Mouse (Mus musculus) embryo, embryonic 11 days (tissue): ENCODE measurements at regions not wholly inside any gene's neighbourhood (a gene's known extent, or its start where the extent isn't known, plus 50 kb on each side); places are given as distances from the start of the nearest gene placed in this dataset.

Source experiments
- DNase-seq: peaks from one replicate; pipeline ENCODE4 v3.0.0-alpha.2; 2015

DNA sequence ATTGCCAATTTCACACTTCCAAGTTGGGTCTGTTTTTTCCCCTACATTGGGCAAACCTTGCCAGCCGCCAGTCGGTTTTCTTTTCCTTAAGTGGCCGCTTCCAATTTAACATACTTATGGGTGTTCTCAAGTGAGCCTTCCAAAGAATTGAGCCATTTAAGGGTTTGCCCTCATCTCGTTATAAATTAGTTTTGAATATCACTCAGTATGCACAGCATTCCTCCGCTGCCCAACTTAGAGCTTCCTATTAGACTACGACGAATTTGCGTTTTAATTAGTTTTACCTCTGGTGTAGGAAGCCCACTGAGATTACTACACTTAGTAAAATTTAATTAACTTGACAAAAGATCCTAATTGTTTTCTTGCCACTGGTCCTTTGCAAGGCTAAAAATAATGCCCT lies 209.9 kb downstream of the Cdh11 start:
- no peak for DNase-seq

DNA sequence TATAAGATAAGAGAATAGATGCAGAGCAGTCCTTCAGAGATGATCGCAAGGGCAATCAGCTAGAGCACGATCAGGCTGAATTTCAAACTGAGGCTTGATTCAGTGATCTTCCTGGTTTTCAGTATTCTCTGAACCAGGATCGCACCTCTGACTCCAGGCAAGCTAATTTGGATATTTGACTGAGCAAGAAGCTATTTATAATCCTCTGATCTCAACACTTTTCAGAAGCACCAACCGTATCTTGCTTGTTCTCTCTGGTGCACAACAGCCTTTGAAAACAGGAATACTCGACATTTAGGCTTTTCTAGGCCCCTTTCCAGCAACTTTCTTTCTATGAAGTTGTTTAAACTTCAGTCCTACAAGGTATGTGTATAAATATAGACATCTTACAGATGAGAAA lies 217.7 kb downstream of the Cdh11 start:
- DNase-seq = no peak

DNA sequence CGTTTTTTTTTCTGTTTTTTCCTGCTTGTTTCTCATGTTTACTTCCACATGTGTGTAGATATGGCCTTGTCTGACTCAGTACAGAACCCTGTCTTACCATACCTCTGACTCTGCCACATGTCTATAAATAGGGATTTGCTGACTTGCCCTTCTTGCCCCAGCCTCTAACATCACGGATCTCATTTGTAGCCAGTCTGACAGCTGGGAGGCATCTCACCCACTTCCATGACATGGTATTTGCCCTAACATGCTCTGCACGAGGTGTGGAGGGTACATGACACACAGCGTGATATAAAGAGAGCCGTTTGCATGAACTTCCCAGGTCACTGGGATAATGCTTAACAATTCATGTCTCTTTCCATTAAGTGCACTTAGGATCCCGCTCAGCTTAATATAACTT lies 231.2 kb downstream of the Cdh11 start:
- DNase-seq = peak; percentile 8

DNA sequence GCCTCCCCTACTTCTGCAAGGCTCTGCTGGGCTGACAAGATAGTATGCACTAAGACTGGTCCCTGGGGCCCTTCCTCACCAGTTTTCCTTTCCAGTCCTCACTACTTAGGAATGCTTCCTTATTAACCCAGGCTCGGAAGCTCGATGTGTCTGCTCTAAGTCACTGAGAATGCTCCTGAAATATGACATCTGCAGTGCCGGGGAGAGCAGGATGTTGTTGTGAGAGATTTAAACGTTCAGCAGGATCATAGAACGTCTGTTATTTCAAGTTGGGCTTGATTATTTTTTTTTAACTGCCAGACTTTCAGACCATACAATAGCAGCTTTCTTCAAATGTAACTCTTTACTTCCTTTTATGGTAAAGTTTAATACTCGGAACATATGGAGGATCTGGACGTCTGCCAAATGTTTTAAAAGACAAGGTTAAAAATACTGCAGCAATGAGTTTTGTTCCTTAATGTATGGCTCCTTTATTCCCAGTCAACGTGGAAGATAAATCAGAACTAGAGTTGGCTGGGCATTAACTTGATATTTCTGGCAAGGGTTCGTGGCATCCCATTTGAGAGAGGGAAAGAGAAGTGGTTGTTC lies 232.0 kb downstream of the Cdh11 start:
- peak; percentile 77 for DNase-seq

DNA sequence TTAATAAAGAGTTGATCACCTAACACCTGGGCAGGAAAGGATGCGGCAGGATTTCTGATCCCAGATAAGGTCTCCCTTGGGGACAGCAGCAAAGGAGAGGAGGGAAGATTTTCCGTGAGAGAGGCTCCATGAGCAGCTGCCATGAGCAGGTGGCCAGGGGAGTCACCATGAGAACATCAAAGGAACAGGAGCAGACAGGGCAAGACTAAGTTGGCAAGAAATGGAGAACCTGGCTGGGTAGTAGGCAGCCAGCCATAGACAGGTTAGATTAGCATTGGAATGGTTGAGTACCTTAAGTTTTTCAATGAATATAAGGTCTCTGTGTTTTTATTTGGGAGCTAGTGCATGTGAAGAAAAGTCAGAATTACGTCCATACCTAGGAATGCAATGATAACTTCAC lies 246.6 kb downstream of the Cdh11 start:
- no peak for DNase-seq

DNA sequence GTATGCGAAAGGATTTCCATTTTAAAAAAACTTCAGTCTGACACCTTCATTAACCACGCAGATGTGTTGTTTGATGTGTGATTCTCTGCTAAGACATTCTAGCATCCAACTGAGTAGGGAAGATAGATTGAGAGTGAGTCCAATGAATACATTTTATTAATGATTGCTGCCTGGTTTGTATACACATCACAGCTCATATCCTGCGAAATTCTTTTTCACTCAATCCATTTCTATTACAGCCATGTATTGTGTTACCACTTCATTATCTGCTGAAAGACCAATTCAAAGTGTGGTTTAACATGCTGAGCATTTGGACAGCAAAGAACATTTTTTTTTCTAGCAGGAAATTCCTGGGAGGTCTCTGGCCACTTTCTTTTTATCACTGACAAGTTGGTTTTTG lies 247.4 kb downstream of the Cdh11 start:
- no peak for DNase-seq

DNA sequence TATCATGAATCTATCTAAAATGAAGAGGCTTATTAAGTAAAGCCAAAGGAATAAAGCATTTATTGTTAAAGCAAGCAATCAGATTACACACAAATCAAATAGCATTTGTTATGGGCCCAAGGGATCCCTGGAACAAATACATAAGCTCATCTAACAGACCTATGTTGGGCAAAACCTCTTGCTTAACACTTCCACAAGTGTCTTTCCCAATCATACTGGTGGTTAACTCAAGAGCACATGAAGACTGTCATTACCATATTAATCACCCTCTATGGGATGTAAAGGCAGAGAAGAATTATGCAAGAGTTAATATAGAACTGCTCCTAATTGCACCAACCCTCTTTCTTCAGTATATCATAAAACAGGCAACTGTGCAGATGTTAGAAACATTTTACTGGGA lies 267.0 kb downstream of the Cdh11 start:
- no peak for DNase-seq

DNA sequence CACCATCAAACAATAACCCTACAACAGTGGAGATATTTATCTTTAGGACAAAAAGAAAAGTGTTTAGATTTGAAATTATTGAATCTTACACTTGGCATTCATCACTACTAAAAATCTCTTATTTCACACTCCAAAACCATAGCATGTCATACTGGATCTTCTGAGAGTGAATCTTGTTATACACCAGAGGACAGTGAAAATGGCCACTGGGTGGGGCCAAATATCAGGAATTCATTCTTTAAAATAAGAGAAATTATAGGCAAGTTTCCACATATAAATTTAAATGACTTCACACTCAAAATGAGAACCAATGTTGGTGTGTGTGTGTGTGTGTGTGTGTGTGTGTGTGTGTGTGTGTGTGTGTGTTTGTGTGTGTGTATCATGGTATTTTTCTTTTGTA lies 269.7 kb downstream of the Cdh11 start:
- DNase-seq = peak; percentile 28

DNA sequence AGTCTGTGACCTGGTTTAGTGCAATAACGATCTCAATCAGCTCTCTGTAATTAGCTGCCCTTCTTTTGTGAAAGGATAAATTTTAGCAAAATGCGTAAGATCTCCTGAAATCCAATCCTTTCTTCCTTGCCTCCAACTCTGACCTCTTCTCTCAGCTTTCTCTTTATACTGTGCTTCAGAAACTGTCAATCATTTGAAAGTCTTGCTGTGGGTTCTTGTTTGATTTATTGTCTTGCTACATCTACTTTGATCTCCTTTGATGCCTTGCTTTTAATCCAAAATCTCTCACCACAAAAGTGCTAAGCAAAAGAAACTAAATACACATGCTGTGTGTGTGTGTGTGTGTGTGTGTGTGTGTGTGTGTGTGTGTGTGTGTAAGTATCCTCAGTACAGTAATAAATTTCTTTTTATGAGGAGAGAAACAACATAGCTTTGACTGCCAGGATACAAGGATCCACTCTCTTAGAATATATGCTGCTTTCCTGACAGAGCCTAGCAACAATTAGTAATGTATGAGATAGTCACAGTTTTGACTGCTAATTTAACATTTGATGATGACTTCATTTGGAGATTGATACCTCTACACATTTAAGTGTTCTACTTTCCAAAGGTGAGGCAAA lies 270.5 kb downstream of the Cdh11 start:
- no peak for DNase-seq

DNA sequence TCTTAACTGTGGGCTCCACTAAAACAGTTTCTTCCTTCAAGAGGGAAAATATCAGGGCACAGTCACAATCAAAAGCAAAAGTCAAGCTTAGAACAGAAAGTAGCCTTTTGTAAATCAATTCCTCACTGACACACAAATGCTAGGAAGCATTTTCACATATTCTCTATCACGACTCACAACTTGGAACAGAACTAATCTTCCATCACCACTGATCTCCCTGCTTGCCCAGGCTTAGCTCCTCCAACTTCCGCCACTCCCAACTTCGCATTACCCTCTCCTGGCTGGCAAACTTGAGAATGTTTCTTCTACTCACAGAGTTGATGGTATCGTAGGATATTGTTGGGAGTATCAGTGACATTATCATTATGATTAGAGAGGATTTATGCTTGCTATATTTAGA lies 284.7 kb downstream of the Cdh11 start:
- DNase-seq = no peak

DNA sequence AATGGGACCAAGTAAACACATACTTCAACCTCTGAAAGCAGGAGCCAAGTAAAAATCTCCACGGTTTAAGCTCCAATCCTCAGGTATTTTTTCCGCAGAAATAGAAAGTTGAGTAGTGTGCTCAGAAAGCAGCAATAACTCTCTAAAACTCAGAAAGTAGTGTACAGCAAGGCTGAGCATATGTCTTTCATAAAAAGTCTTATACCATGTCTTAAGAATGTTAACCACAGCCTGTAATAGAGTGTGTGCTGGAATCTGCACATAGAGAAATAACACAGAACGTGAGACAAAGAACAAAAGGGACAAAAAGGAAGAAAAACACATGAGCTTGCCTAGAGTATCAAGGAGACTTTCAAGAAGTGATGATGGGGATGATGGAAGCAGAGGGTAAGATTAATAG lies 285.2 kb downstream of the Cdh11 start:
- DNase-seq = no peak

DNA sequence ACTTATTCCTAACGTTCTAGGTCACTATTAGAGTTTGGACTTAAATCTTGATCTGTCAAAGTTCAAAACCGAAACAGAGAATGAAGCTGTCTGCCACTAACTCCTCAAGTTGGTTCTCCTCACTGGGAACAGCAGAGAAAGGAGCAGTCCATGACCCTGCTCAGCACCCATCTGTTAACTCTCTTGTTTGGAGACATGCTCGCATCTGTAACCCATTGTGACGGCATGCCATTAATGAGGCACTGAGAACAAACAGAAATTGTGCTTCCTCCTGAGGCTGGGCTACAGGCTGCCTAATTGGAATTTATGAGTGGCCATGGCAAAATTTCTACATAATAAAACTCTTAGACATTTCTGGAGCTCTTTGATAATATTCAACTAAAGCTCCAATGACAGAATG lies 286.4 kb downstream of the Cdh11 start:
- peak; percentile 45 for DNase-seq

DNA sequence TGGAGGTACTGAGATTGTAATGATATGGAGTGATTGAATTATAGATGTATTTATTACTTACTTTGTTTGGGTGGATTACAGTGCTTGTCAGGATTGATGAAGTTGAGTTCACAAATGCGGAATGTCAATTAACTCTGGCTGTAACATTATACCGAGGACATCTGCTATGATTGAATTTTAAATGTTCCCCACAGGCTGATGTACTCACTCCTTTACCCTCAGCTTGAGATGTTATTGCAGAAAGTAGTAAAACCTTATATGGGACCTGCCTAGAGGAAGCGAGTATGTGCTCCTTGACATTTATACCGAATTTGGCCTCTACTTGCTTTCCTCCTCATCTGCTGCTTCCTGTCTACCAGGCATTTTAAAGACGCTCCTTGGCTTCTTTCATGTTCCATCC lies 288.3 kb downstream of the Cdh11 start:
- no peak for DNase-seq

DNA sequence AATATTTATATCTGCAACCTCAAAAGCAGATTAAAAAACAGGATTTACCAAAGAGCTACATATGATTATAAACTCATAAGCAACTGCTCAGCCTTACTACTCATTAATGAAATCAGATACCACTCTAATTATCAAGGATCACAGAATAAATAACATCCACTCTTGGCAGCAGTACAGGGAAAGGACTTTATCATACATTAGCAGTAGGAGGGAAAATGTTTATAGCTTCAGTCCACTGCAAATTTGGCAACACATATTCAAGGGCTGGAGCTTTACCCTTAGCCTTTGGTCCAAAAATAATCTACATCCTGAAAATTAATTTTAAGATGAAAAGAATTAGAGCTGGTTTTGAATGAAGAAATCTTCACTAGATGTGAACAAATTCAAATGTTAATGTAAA lies 288.7 kb downstream of the Cdh11 start:
- no peak for DNase-seq

DNA sequence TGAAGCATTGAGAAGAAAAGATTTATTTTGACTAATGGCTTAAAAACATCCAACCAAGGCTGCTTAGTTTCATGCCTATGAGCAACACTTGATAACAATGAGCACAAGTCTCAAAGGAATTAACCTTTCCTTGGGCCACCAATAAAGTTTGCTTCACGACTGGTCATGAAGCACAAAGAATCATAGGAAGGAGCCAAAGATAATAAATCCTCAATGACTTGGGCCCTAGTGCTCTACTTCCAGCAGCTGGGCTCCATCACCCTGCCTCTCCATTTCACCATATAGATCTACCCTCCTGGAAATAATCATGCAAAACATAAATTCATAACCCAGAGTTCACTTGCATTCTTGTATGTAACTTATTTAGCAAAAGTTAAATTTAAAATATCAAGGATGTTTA lies 289.4 kb downstream of the Cdh11 start:
- no peak for DNase-seq

DNA sequence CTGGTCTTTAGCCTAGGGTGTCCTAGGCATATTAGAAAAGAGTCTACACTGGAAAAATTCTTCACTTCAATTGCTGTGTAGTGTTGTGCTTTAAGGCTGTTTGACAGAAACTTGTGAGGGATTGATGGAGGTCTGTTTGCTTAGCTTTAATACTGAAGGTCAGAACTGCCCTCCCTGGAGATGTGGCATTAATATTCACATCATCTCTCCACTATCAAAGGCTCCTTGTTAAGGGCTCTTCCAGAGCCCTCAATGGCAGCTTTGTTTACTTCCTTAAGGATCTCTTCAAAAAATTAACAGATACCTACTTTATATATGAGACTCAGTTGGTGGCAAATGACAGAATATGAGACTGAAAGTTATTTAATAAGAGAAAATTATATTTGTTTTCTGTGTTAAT lies 294.4 kb downstream of the Cdh11 start:
- DNase-seq = no peak

DNA sequence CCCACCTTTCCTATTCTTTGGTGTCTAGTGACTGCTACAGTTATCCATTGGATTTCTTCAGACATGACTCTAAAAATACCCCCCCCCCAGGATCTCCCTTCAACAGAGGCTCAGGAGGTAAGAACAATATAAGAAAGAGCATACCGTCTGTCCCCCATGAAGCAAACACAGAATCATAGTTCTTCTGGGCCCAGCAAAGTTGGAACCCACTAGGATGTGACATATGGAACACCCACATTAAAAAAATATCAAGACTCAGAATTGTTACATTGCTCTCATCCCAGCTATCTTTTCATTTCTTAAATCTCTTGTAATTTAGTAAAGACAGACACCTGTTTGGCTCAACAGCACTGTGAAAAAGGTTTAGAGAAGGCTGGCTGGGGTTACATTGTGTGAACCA lies 297.2 kb downstream of the Cdh11 start:
- no peak for DNase-seq

DNA sequence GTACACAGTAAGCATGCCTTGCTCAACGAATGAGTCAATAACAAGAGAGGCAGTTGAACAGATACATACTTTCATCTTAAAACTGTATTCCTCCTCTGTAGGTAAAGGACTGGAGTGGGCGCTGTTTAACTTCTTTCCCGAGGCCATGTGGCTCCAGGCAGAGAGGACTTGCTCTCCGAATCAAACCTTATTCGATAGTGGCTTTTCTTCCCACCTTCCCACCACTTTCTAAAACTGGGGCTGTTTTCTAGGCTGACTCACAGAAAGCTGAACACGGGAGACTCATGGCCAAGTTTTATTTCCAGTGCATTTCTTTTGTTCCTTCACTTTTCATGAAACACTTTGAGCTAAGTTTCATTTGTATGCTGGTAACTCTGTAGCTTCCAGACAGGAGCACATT lies 297.6 kb downstream of the Cdh11 start:
- DNase-seq = no peak

DNA sequence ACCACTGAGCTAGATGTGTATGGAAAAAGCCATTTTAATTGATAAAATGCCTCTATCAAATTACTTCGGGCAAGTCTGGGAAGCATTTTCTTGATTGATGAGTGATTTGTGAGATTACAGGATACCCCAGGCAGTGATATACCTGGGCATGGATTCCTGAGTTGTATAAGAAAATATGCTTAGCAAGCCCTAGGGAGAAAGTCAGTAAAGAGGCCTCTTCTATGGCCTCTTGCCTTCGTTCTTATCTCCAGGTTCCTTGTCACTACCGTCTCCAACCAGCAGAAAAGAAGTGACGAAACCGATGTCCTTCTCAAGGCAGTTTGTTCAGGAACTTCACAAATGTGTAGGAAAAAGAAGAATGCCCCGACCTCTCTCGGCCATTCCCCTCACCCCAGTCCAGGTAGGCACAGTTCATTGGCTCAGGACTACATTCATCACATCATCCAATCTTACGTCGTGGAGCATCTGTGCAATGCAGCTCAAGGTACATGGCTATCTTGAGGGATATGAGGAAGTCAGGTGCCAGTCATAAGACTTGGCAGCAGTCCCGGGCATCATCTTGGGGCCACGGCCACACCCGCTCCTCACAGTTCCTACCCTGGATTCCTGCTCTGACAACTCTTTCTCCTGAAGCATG lies 310.2 kb downstream of the Cdh11 start:
- no peak for DNase-seq

DNA sequence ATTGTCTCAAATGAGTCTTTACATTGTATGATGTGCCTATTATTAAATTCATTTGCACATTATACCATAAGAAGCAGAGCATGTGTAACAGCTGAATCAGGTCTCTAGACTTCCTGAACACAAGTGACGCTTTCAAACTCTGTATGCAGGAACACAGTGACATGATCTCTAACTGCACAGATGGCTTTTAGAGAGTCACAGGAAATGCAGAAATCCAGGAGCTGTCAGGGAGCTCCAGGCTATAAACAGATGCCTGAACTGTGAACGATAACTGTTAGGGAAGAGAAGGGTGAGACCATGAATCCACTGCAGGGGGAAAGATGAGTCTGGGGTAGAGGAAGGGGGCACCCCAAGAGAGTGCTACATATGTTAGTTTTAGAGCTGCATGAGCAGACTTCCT lies 311.2 kb downstream of the Cdh11 start:
- DNase-seq = no peak

DNA sequence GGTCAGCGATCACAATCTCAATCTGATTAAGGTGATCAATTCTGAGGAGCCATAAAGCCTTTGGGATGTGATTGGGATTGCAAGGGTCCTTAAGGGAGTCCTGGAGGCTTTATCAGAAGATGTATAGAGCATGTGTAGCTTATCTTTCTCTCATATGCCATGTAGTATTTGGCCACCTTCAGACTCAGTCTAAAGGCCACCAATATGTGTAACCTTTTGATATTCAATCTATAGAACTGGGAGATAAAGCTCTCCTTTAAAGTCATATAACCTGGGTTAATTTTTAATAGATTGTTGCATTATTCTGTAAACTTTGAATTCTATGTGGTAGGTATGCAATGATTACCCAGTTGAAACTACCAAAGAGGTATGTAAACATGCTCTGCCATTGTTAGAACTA lies 314.1 kb downstream of the Cdh11 start:
- no peak for DNase-seq

DNA sequence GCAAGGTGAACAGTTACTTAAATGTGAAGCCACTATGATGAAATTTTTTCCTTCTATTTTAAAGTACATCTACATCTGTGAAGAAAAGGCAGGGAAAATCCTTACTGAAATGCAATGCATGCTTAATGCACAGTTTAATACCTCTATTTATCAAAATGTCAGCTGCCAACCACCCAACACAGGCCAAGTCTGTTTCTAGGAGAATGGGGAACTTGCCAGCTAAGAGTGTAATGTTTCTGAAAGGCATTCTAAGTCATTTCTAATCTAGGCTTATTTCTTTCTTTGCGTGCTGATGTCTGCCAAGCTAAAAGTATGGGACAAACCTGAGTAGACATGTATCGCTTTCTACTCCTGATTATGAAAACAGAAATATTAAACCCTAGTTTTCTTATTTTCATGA lies 322.8 kb downstream of the Cdh11 start:
- DNase-seq = no peak

DNA sequence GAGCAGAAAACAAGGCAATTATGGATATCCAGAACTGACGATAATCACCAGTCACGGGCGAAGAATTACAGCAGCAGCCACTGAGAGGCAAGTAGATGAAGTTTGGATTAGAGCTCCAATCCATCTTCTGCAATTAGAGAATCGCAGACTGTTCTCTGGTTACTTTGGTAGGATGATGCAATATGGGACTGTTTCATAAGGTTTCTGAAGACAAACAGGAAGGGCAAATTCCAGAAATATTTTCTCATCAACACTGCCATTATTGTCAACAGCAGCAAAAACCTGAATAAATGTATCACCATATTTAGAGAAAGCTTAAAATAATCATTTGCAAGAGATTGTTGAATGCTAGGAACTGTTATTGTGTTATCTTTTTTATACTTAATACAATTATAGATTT lies 342.4 kb downstream of the Cdh11 start:
- no peak for DNase-seq

DNA sequence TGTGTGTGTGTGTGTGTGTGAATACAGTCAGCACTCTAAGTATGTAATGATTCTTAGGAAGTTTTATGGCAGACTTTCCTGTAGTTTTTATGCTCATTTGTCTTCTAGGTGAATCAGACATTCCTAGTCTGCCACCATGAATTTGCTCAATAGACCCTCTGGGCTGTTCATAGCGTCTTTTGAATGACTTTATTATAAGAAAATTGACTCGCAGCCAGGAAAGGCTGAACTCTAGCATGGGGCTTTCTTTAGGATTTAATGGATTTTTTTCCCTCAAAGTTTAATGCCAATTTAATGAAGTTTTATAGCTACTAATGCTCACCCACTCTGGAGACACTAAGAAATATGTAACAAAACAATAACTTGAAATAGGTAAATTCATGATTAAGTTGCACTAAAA lies 363.6 kb downstream of the Cdh11 start:
- DNase-seq = no peak

DNA sequence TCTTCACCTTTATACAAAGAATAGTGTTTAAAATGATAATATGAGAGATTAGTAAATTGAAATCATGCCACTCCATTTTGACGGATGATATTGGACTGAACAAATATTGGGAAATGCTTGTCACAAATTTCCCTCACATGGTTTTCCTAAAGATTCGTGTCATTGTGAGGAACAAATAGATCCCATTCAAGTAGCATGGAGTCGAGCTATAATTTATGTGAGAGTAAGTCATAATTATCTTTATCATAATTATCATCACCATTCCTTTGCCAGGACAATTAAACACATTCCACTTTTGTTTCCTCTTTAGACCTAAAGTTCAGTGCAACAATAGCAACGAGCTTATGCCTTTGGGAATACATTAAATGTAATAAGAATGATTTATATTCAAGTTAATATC lies 370.5 kb downstream of the Cdh11 start:
- DNase-seq = no peak
